Mouse (Mus musculus) kidney, embryonic 16.5 days (tissue): ENCODE data around the gene Ryr2. TPM values are rescaled to one million over a fixed set of nuclear protein-coding genes. Genes with fewer than 3 reads are reported as not detected.

Experiments
- ATAC-seq: fragments of 200-750 bp; cut with Nextera tagmentation; 2 replicates; pipeline ENCODE4 v1.8.0; 2017; ENCODE audit warnings: moderate TSS enrichment; ENCODE audit not compliant: low FRiP score, low TSS enrichment
- H3K27ac ChIP-seq: fragments of 300-500 bp; sonication (generic); 2 replicates; pipeline ENCODE4 v1.5.1; 2014; ENCODE audit warnings: low read length
- H3K27me3 ChIP-seq: fragments of 300-500 bp; sonication (generic); 2 replicates; pipeline ENCODE4 v1.6.1; 2014; ENCODE audit warnings: low read length, control low read depth, mixed read lengths; ENCODE audit not compliant: insufficient read depth
- H3K36me3 ChIP-seq: fragments of 300-500 bp; sonication (generic); 2 replicates; pipeline ENCODE4 v1.6.1; 2014; ENCODE audit warnings: low read length, control low read depth, mixed read lengths; ENCODE audit not compliant: insufficient read depth
- H3K4me1 ChIP-seq: fragments of 300-500 bp; sonication (generic); 2 replicates; pipeline ENCODE4 v1.6.1; 2014; ENCODE audit warnings: low read length, control low read depth, mixed read lengths; ENCODE audit not compliant: insufficient read depth
- H3K4me2 ChIP-seq: fragments of 300-500 bp; sonication (generic); replicated peaks from 2 replicates; pipeline ENCODE4 v1.6.1; 2014; ENCODE audit warnings: low read depth, low read length
- H3K4me3 ChIP-seq: fragments of 300-500 bp; sonication (generic); 2 replicates; pipeline ENCODE4 v1.5.1; 2014; ENCODE audit warnings: mild to moderate bottlenecking, low read length
- H3K9ac ChIP-seq: fragments of 300-500 bp; sonication (generic); replicated peaks from 2 replicates; pipeline ENCODE4 v1.6.1; 2014; ENCODE audit warnings: low read length
- H3K9me3 ChIP-seq: fragments of 300-500 bp; sonication (generic); 2 replicates; pipeline ENCODE4 v1.6.1; 2016; ENCODE audit warnings: low read length, control low read depth
- WGBS: fragments of 180-500 bp; shearing (Covaris S2); extraction: QIAGEN DNeasy Blood & Tissue Kit; methylation state at CpG from one replicate; pipeline ENCODE4 v1.1.7; 2014; 5-methylcytosine and 5-hydroxymethylcytosine counted together
- polyA plus RNA-seq: library from polyadenylated mRNA; unstranded; fragments of >200 nt; fragmentation: Nextera tagmentation; extraction: Ambion mirVana; gene quantifications from 2 replicates; pipeline ENCODE4 v1.2.1, GENCODE M21; 2015

Ryr2 gene
- polyA plus RNA-seq, 1 experiment from 2014 or later: 0.19 TPM

- H3K4me3 ChIP-seq: no peak overlapping the region
- ATAC-seq: no peak
- no peak overlapping the region for H3K4me2 ChIP-seq
- no peak overlapping the region for H3K27ac ChIP-seq
- no peaks in the 10 kb centered on the region for H3K36me3 ChIP-seq
- no peaks in the 10 kb centered on the region for H3K27me3 ChIP-seq
- 68% methylated on average over 8 of the region's 8 CpGs for WGBS
- H3K9ac ChIP-seq: no peak overlapping the region
- no peaks in the 10 kb centered on the region for H3K4me1 ChIP-seq
- H3K9me3 ChIP-seq: no peaks in the 10 kb centered on the region
Observed at GRCm38 (mm10) chr13:12042891-12043491, 63.8 kb downstream of the Ryr2 start.

GRCm38 (mm10) chr13:12039967-12040366, 66.8 kb downstream of the Ryr2 start:
- no peak overlapping the region for H3K27ac ChIP-seq
- H3K9ac ChIP-seq: no peak overlapping the region
- H3K4me3 ChIP-seq: no peak overlapping the region
- no peak overlapping the region for H3K4me2 ChIP-seq
- no peak for ATAC-seq
- no peaks in the 10 kb centered on the region for H3K4me1 ChIP-seq
- no peaks in the 10 kb centered on the region for H3K9me3 ChIP-seq
- H3K36me3 ChIP-seq: no peaks in the 10 kb centered on the region
- no peaks in the 10 kb centered on the region for H3K27me3 ChIP-seq
- 79% methylated on average over 3 of the region's 3 CpGs for WGBS

- Histone ChIP-seq H3K27me3 (no peaks in the 10 kb centered on the region), H3K4me1 (no peaks in the 10 kb centered on the region), H3K36me3 (no peaks in the 10 kb centered on the region), H3K9ac (no peak overlapping the region), H3K9me3 (no peaks in the 10 kb centered on the region), H3K4me2 (no peak overlapping the region), H3K27ac (no peak overlapping the region), H3K4me3 (no peak overlapping the region)
- no peak for ATAC-seq
- WGBS: 80% methylated on average over 4 of the region's 4 CpGs
Observed at GRCm38 (mm10) chr13:12038676-12039075, 68.1 kb downstream of the Ryr2 start.

- Histone ChIP-seq H3K4me3 (no peak overlapping the region), H3K4me2 (no peak overlapping the region), H3K9ac (no peak overlapping the region), H3K27ac (no peak overlapping the region), H3K27me3 (no peaks in the 10 kb centered on the region), H3K36me3 (no peaks in the 10 kb centered on the region), H3K9me3 (no peaks in the 10 kb centered on the region), H3K4me1 (no peaks in the 10 kb centered on the region)
- WGBS: 67% methylated on average over 4 of the region's 4 CpGs
- ATAC-seq: no peak
Observed at GRCm38 (mm10) chr13:12037241-12037640, 69.5 kb downstream of the Ryr2 start.

- Histone ChIP-seq H3K4me3 (no peak overlapping the region), H3K27ac (no peak overlapping the region), H3K4me1 (no peaks in the 10 kb centered on the region), H3K9me3 (no peaks in the 10 kb centered on the region), H3K4me2 (no peak overlapping the region), H3K9ac (no peak overlapping the region), H3K36me3 (no peaks in the 10 kb centered on the region), H3K27me3 (no peaks in the 10 kb centered on the region)
- WGBS: 26% methylated on average over 4 of the region's 4 CpGs
- no peak for ATAC-seq
Observed at GRCm38 (mm10) chr13:12036834-12037233, 69.9 kb downstream of the Ryr2 start.

GRCm38 (mm10) chr13:12033914-12034313, 72.8 kb downstream of the Ryr2 start:
- H3K36me3 ChIP-seq: no peaks in the 10 kb centered on the region
- 69% methylated on average over 6 of the region's 6 CpGs for WGBS
- H3K4me2 ChIP-seq: no peak overlapping the region

GRCm38 (mm10) chr13:12033272-12033671, 73.5 kb downstream of the Ryr2 start:
- Histone ChIP-seq H3K4me1 (no peaks in the 10 kb centered on the region), H3K9ac (no peak overlapping the region), H3K27me3 (no peaks in the 10 kb centered on the region), H3K27ac (no peak overlapping the region), H3K4me2 (no peak overlapping the region), H3K9me3 (no peaks in the 10 kb centered on the region), H3K36me3 (no peaks in the 10 kb centered on the region), H3K4me3 (no peak overlapping the region)
- ATAC-seq: no peak
- 87% methylated on average over 5 of the region's 5 CpGs for WGBS

More at GRCm38 (mm10) chr13:12033914-12034313, 72.8 kb downstream of the Ryr2 start:
- 0 out of 2 replicates have a peak, but pooled peaks have one; percentile 35 for ATAC-seq
- no peaks in the 10 kb centered on the region for H3K4me1 ChIP-seq
- no peak overlapping the region for H3K4me3 ChIP-seq
- H3K9ac ChIP-seq: no peak overlapping the region
- H3K27ac ChIP-seq: no peak overlapping the region
- no peaks in the 10 kb centered on the region for H3K9me3 ChIP-seq
- no peaks in the 10 kb centered on the region for H3K27me3 ChIP-seq

GRCm38 (mm10) chr13:12029841-12030240, 76.9 kb downstream of the Ryr2 start:
- ATAC-seq: no peak
- Histone ChIP-seq H3K4me3 (no peak overlapping the region), H3K9ac (no peak overlapping the region), H3K4me1 (no peaks in the 10 kb centered on the region), H3K27me3 (no peaks in the 10 kb centered on the region), H3K4me2 (no peak overlapping the region), H3K36me3 (no peaks in the 10 kb centered on the region), H3K27ac (no peak overlapping the region), H3K9me3 (no peaks in the 10 kb centered on the region)
- WGBS: 86% methylated on average over 7 of the region's 7 CpGs

- Histone ChIP-seq H3K4me1 (no peaks in the 10 kb centered on the region), H3K9me3 (no peaks in the 10 kb centered on the region), H3K4me3 (no peak overlapping the region), H3K4me2 (no peak overlapping the region), H3K36me3 (no peaks in the 10 kb centered on the region), H3K9ac (no peak overlapping the region), H3K27me3 (no peaks in the 10 kb centered on the region), H3K27ac (no peak overlapping the region)
- ATAC-seq: no peak
- 93% methylated on average over 4 of the region's 4 CpGs for WGBS
Observed at GRCm38 (mm10) chr13:12029326-12029725, 77.4 kb downstream of the Ryr2 start.

GRCm38 (mm10) chr13:12018046-12018445, 88.7 kb downstream of the Ryr2 start:
- H3K36me3 ChIP-seq: no peaks in the 10 kb centered on the region
- no peak overlapping the region for H3K4me3 ChIP-seq
- no peak for ATAC-seq
- no peaks in the 10 kb centered on the region for H3K9me3 ChIP-seq
- no peak overlapping the region for H3K27ac ChIP-seq
- H3K4me1 ChIP-seq: no peaks in the 10 kb centered on the region
- WGBS: 75% methylated on average over 9 of the region's 9 CpGs
- H3K27me3 ChIP-seq: no peaks in the 10 kb centered on the region
- no peak overlapping the region for H3K4me2 ChIP-seq
- no peak overlapping the region for H3K9ac ChIP-seq
